Mouse (Mus musculus): ENCODE data around the gene Galc.

Galc gene
- long read RNA-seq, experiment 1 = 0 reads
- long read RNA-seq, experiment 2 = 0 reads

GRCm38 (mm10) chr12:98258845-98259517 lies at the start of gene Galc:
Gene Galc, minus strand, starts transcription at chr12:98259459.
- intact Hi-C loops (cut with DNase I) = no loop called here

- intact Hi-C loops (cut with DNase I) = no loop called here
These were observed 48.1 kb upstream of the Galc start for GRCm38 (mm10) chr12:98307179-98307915.

GRCm38 (mm10) chr12:98303013-98303412 lies 43.8 kb upstream of the Galc start:
- intact Hi-C loops (cut with DNase I) = no loop called here

GRCm38 (mm10) chr12:98301980-98302379 lies 42.7 kb upstream of the Galc start:
- intact Hi-C loops (cut with DNase I) = no loop called here

GRCm38 (mm10) chr12:98294241-98294640 lies 35.0 kb upstream of the Galc start:
- intact Hi-C loops (cut with DNase I) = no loop called here

- intact Hi-C loops (cut with DNase I) = no loop called here
These were observed 33.0 kb upstream of the Galc start for GRCm38 (mm10) chr12:98292278-98292677.

- intact Hi-C loops (cut with DNase I) = no loop called here
These were observed 31.2 kb upstream of the Galc start for GRCm38 (mm10) chr12:98290475-98290874.

- intact Hi-C loops (cut with DNase I) = loop anchor here (5.0 kb wide), 1 partner anchor 72 kb away; no protein-coding TSS in a partner anchor
These were observed 25.2 kb upstream of the Galc start for GRCm38 (mm10) chr12:98284477-98284876.

- intact Hi-C loops (cut with DNase I) = loop anchor here (5.0 kb wide), 1 partner anchor 71 kb away; no protein-coding TSS in a partner anchor
These were observed 24.2 kb upstream of the Galc start for GRCm38 (mm10) chr12:98283487-98283860.

GRCm38 (mm10) chr12:98282776-98283486 lies 23.7 kb upstream of the Galc start:
- intact Hi-C loops (cut with DNase I) = loop anchor here (5.0 kb wide), 1 partner anchor 71 kb away; no protein-coding TSS in a partner anchor

- intact Hi-C loops (cut with DNase I) = loop anchor here (2.0 to 5.0 kb wide), 2 partner anchors 66 to 69 kb away; no protein-coding TSS in a partner anchor
These were observed 21.7 kb upstream of the Galc start for GRCm38 (mm10) chr12:98280996-98281395.

GRCm38 (mm10) chr12:98280530-98280929 lies 21.3 kb upstream of the Galc start:
- intact Hi-C loops (cut with DNase I) = loop anchor here (2.0 to 5.0 kb wide), 2 partner anchors 66 to 68 kb away; no protein-coding TSS in a partner anchor

- intact Hi-C loops (cut with DNase I) = no loop called here
These were observed 13.2 kb upstream of the Galc start for GRCm38 (mm10) chr12:98272433-98272832.

GRCm38 (mm10) chr12:98270810-98271566 lies 11.7 kb upstream of the Galc start:
- intact Hi-C loops (cut with DNase I) = no loop called here

GRCm38 (mm10) chr12:98269791-98270745 lies 10.8 kb upstream of the Galc start:
- intact Hi-C loops (cut with DNase I) = no loop called here

GRCm38 (mm10) chr12:98268441-98269369 lies 9.4 kb upstream of the Galc start, which contains the start of gene Gpr65:
Gene Gpr65, plus strand, starts transcription at chr12:98268635.
- intact Hi-C loops (cut with DNase I) = no loop called here

- intact Hi-C loops (cut with DNase I) = no loop called here
These were observed 6.4 kb upstream of the Galc start for GRCm38 (mm10) chr12:98265697-98266096.

GRCm38 (mm10) chr12:98259518-98259852 lies 226 bp upstream of the Galc start:
- intact Hi-C loops (cut with DNase I) = no loop called here

GRCm38 (mm10) chr12:98258371-98258844 lies 851 bp downstream of the Galc start:
- intact Hi-C loops (cut with DNase I) = no loop called here

Measured in adrenal gland (tissue).